7 mouse cellular contexts compared by ENCODE assay signal in genomic region chr15:77798664-77799490, GRCm38 (mm10). TPM values are rescaled to one million over a fixed set of nuclear protein-coding genes. Genes with fewer than 3 reads are reported as not detected.
DNase-seq lines count a peak whose midpoint lies in the region; ATAC-seq and TF ChIP-seq lines count a peak whose summit lies in the region.

No protein-coding gene starts in this region.

- H3K27me3 ChIP-seq in G1E (ENCODE audit: insufficient read depth, low read length) = no peaks in the 10 kb centered on the region
- no peaks in the 10 kb centered on the region for H3K27me3 ChIP-seq in embryonic facial prominence, embryonic 14.5 days (replicated peaks; ENCODE audit: control insufficient read depth, insufficient read depth, low read length)
- no peaks in the 10 kb centered on the region for H3K27me3 ChIP-seq in hindbrain, embryonic 10.5 days (ENCODE audit: insufficient read depth, poor library complexity, severe bottlenecking)
- H3K27me3 ChIP-seq in limb, embryonic 11.5 days (ENCODE audit: control insufficient read depth, insufficient read depth, low read length) = no peaks in the 10 kb centered on the region
- no peaks in the 10 kb centered on the region for H3K27me3 ChIP-seq in midbrain, embryonic 10.5 days (ENCODE audit: low read depth, poor library complexity, severe bottlenecking)

- peaks cover 40% of the 10 kb centered on the region for H3K4me1 ChIP-seq in G1E (ENCODE audit: insufficient read depth, low read depth, low read length)
- peaks cover 24% of the 10 kb centered on the region for H3K4me1 ChIP-seq in embryonic facial prominence, embryonic 14.5 days (ENCODE audit: control insufficient read depth, insufficient read depth, low read length)
- H3K4me1 ChIP-seq in hindbrain, embryonic 10.5 days (replicated peaks) = peaks cover 53% of the 10 kb centered on the region
- peaks cover 37% of the 10 kb centered on the region for H3K4me1 ChIP-seq in limb, embryonic 11.5 days (ENCODE audit: control insufficient read depth, insufficient read depth, low read length)
- H3K4me1 ChIP-seq in midbrain, embryonic 10.5 days = peaks cover 33% of the 10 kb centered on the region

- no peak for TF ChIP-seq CTCF in G1E (IDR thresholded peaks at IDR 0.05; ENCODE audit: low read depth, low read length)

- H3K9me3 ChIP-seq in G1E (replicated peaks) = no peaks in the 10 kb centered on the region
- no peaks in the 10 kb centered on the region for H3K9me3 ChIP-seq in embryonic facial prominence, embryonic 14.5 days (ENCODE audit: control insufficient read depth, low read length)
- no peaks in the 10 kb centered on the region for H3K9me3 ChIP-seq in hindbrain, embryonic 10.5 days
- no peaks in the 10 kb centered on the region for H3K9me3 ChIP-seq in limb, embryonic 11.5 days (ENCODE audit: control insufficient read depth, low read length)
- no peaks in the 10 kb centered on the region for H3K9me3 ChIP-seq in midbrain, embryonic 10.5 days (replicated peaks)

- ATAC-seq in CD4-positive, CD25-positive, alpha-beta regulatory T cell, adult 4 months = peak; percentile 40
- ATAC-seq in G1E (ENCODE audit: extremely low read depth, insufficient number of reproducible peaks, low FRiP score, poor library complexity, severe bottlenecking) = no peak
- ATAC-seq in embryonic facial prominence, embryonic 14.5 days (ENCODE audit: low read depth) = peak; percentile 93
- peak; percentile 67 for ATAC-seq in limb, embryonic 11.5 days (ENCODE audit: insufficient number of reproducible peaks, low FRiP score, low TSS enrichment, low read depth)

- WGBS in embryonic facial prominence, embryonic 14.5 days = 14% methylated on average over 14 of the region's 14 CpGs
- 19% methylated on average over 14 of the region's 14 CpGs for WGBS in hindbrain, embryonic 10.5 days
- WGBS in limb, embryonic 11.5 days = 21% methylated on average over 14 of the region's 14 CpGs
- WGBS in midbrain, embryonic 10.5 days = 39% methylated on average over 14 of the region's 14 CpGs

- H3K27ac ChIP-seq in embryonic facial prominence, embryonic 14.5 days (replicated peaks; ENCODE audit: low read depth, low read length) = peak overlapping the region; percentile 88
- peak overlapping the region; percentile 88 for H3K27ac ChIP-seq in hindbrain, embryonic 10.5 days
- peak overlapping the region; percentile 84 for H3K27ac ChIP-seq in limb, embryonic 11.5 days (replicated peaks; ENCODE audit: low read depth, low read length)
- H3K27ac ChIP-seq in midbrain, embryonic 10.5 days (replicated peaks) = peak overlapping the region; percentile 80

- H3K36me3 ChIP-seq in G1E (replicated peaks) = peaks cover 99% of the 10 kb centered on the region
- H3K36me3 ChIP-seq in embryonic facial prominence, embryonic 14.5 days (ENCODE audit: control insufficient read depth, insufficient read depth, low read length) = peaks cover 18% of the 10 kb centered on the region
- peaks cover 76% of the 10 kb centered on the region for H3K36me3 ChIP-seq in hindbrain, embryonic 10.5 days
- H3K36me3 ChIP-seq in limb, embryonic 11.5 days (ENCODE audit: control insufficient read depth, insufficient read depth, low read length) = peaks cover 2% of the 10 kb centered on the region
- H3K36me3 ChIP-seq in midbrain, embryonic 10.5 days = peaks cover 49% of the 10 kb centered on the region

- H3K4me2 ChIP-seq in embryonic facial prominence, embryonic 14.5 days (ENCODE audit: low read depth, low read length) = peak overlapping the region; percentile 7
- peak overlapping the region; percentile 20; the same call in 1 of the 2 replicates for H3K4me2 ChIP-seq in limb, embryonic 11.5 days (ENCODE audit: low read depth, severe bottlenecking)

- no peak overlapping the region for H3K4me3 ChIP-seq in G1E (ENCODE audit: low read depth, low read length)
- no peak overlapping the region for H3K4me3 ChIP-seq in embryonic facial prominence, embryonic 14.5 days (ENCODE audit: low read depth, low read length)
- no peak overlapping the region for H3K4me3 ChIP-seq in hindbrain, embryonic 10.5 days
- H3K4me3 ChIP-seq in limb, embryonic 11.5 days (ENCODE audit: low read depth, low read length) = no peak overlapping the region
- H3K4me3 ChIP-seq in midbrain, embryonic 10.5 days = no peak overlapping the region

- peak; percentile 61 for DNase-seq in G1E (ENCODE audit: low spot score)
- DNase-seq in embryonic facial prominence, embryonic 14.5 days (ENCODE audit: low spot score) = peak; percentile 92
- DNase-seq in hindbrain, embryonic 10.5 days (ENCODE audit: low spot score) = peak; percentile 69
- DNase-seq in limb, embryonic 11.5 days (ENCODE audit: low spot score) = peak; percentile 78
- DNase-seq in midbrain, embryonic 10.5 days (ENCODE audit: low spot score) = peak; percentile 51
- DNase-seq in thymus, postnatal 25 days = peak; percentile 80

- H3K9ac ChIP-seq in embryonic facial prominence, embryonic 14.5 days (ENCODE audit: low read depth, low read length) = peak overlapping the region; percentile 46
- H3K9ac ChIP-seq in limb, embryonic 11.5 days (ENCODE audit: low read length) = peak overlapping the region; percentile 30

RNA-seq across cellular contexts. Expression of gene Apol8, which starts 42.1 kb away (rescaled TPM):
- not detected for polyA plus RNA-seq in CD4-positive, CD25-positive, alpha-beta regulatory T cell, adult 4 months (2017; shearing (Covaris generic))
- total RNA-seq in G1E (2014; fragmentation: Nextera tagmentation) (13.3 TPM in 1 of 2 replicates, not detected in the other), G1E (2017) (0.55 TPM in 1 of 2 replicates, not detected in the other)
- not detected in 2 replicates for polyA plus RNA-seq in G1E (2012)
- not detected in 2 replicates for polyA plus RNA-seq in embryonic facial prominence, embryonic 14.5 days (2014; fragmentation: Nextera tagmentation; extraction: Ambion mirVana)
- 0.14 and 0.20 TPM in 2 replicates for polyA plus RNA-seq in hindbrain, embryonic 10.5 days (2016; fragmentation: Nextera tagmentation; extraction: Ambion mirVana)
- polyA plus RNA-seq in limb, embryonic 11.5 days (2014; fragmentation: Nextera tagmentation; extraction: Ambion mirVana) = not detected in 2 replicates
- 0.07 and 0.12 TPM in 2 replicates for polyA plus RNA-seq in midbrain, embryonic 10.5 days (2016; fragmentation: Nextera tagmentation; extraction: Ambion mirVana)

RNA-seq across cellular contexts. Expression of gene Myh9, which starts 43.1 kb away (rescaled TPM):
- 100 to 1,000 TPM; 206 to 220 TPM for polyA plus RNA-seq in CD4-positive, CD25-positive, alpha-beta regulatory T cell, adult 4 months (2017; shearing (Covaris generic))
- total RNA-seq in G1E (2014; fragmentation: Nextera tagmentation) = 151 and 171 TPM in 2 replicates
- 94.4 and 132 TPM in 2 replicates for total RNA-seq in G1E (2017)
- 197 and 198 TPM in 2 replicates for polyA plus RNA-seq in G1E (2012)
- 48.8 and 53.7 TPM in 2 replicates for polyA plus RNA-seq in embryonic facial prominence, embryonic 14.5 days (2014; fragmentation: Nextera tagmentation; extraction: Ambion mirVana)
- polyA plus RNA-seq in hindbrain, embryonic 10.5 days (2016; fragmentation: Nextera tagmentation; extraction: Ambion mirVana) = 32.7 and 38.4 TPM in 2 replicates
- 33.2 and 38.1 TPM in 2 replicates for polyA plus RNA-seq in limb, embryonic 11.5 days (2014; fragmentation: Nextera tagmentation; extraction: Ambion mirVana)
- 29.0 and 29.4 TPM in 2 replicates for polyA plus RNA-seq in midbrain, embryonic 10.5 days (2016; fragmentation: Nextera tagmentation; extraction: Ambion mirVana)
